Mouse (Mus musculus) testis, adult 2 months (tissue): ENCODE results near the gene Plin5.

Source experiments
- CTCF ChIP-seq: fragments of 200-500 bp; IDR thresholded peaks from 2 replicates; pipeline ENCODE4 v1.5.1; 2012; ENCODE audit warnings: low read depth, mild to moderate bottlenecking, inconsistent platforms, low read length, moderate library complexity; ENCODE audit not compliant: control insufficient read depth, insufficient read depth, insufficient replicate concordance
- POLR2A ChIP-seq: fragments of 200-500 bp; IDR thresholded peaks from 2 replicates; pipeline ENCODE4 v1.6.1; 2012; ENCODE audit warnings: low read depth, mild to moderate bottlenecking, inconsistent platforms, low read length, moderate library complexity; ENCODE audit not compliant: control insufficient read depth

- TF ChIP-seq CTCF, result peak; percentile 65; the same call in 1 of the 2 replicates
- no peak for TF ChIP-seq POLR2A
These were observed 42.3 kb upstream of the Plin5 start for GRCm38 (mm10) chr17:56159729-56160128.
